Mouse (Mus musculus) forelimb bud, embryonic 11.5 days (tissue): ENCODE measurements around the gene Slco3a1.

ENCODE experiments used
- DNase-seq: peaks from one replicate; pipeline ENCODE4 v3.0.0-alpha.2; 2012; ENCODE audit warnings: low read depth, low spot score

Gene Slco3a1

GRCm38 (mm10) chr7:74528182-74528581 is 26.4 kb downstream of the Slco3a1 start:
- DNase-seq = no peak

GRCm38 (mm10) chr7:74527689-74528088 is 26.9 kb downstream of the Slco3a1 start:
- no peak for DNase-seq

- DNase-seq = no peak
Observed at GRCm38 (mm10) chr7:74526030-74526429, 28.6 kb downstream of the Slco3a1 start.

- no peak for DNase-seq
Observed at GRCm38 (mm10) chr7:74525586-74525985, 29.0 kb downstream of the Slco3a1 start.

GRCm38 (mm10) chr7:74524188-74524971 is 30.2 kb downstream of the Slco3a1 start:
- DNase-seq = no peak

- no peak for DNase-seq
Observed at GRCm38 (mm10) chr7:74523086-74523485, 31.5 kb downstream of the Slco3a1 start.

GRCm38 (mm10) chr7:74522260-74522659 is 32.3 kb downstream of the Slco3a1 start:
- DNase-seq = no peak

- DNase-seq = no peak
Observed at GRCm38 (mm10) chr7:74519386-74519785, 35.2 kb downstream of the Slco3a1 start.

GRCm38 (mm10) chr7:74518776-74519175 is 35.8 kb downstream of the Slco3a1 start:
- DNase-seq = no peak

- no peak for DNase-seq
Observed at GRCm38 (mm10) chr7:74518255-74518654, 36.3 kb downstream of the Slco3a1 start.

- no peak for DNase-seq
Observed at GRCm38 (mm10) chr7:74510676-74511075, 43.9 kb downstream of the Slco3a1 start.

GRCm38 (mm10) chr7:74508205-74508604 is 46.4 kb downstream of the Slco3a1 start:
- no peak for DNase-seq

- DNase-seq = no peak
Observed at GRCm38 (mm10) chr7:74506856-74507255, 47.7 kb downstream of the Slco3a1 start.

GRCm38 (mm10) chr7:74505635-74506034 is 48.9 kb downstream of the Slco3a1 start:
- no peak for DNase-seq

- DNase-seq = no peak
Observed at GRCm38 (mm10) chr7:74501187-74501586, 53.4 kb downstream of the Slco3a1 start.

- no peak for DNase-seq
Observed at GRCm38 (mm10) chr7:74499470-74499869, 55.1 kb downstream of the Slco3a1 start.

GRCm38 (mm10) chr7:74498266-74498980 is 56.2 kb downstream of the Slco3a1 start:
- no peak for DNase-seq

- DNase-seq = no peak
Observed at GRCm38 (mm10) chr7:74497203-74497602, 57.4 kb downstream of the Slco3a1 start.

- DNase-seq = no peak
Observed at GRCm38 (mm10) chr7:74495451-74495850, 59.1 kb downstream of the Slco3a1 start.

- no peak for DNase-seq
Observed at GRCm38 (mm10) chr7:74493775-74494174, 60.8 kb downstream of the Slco3a1 start.

GRCm38 (mm10) chr7:74491683-74492355 is 62.8 kb downstream of the Slco3a1 start:
- DNase-seq = no peak

- no peak for DNase-seq
Observed at GRCm38 (mm10) chr7:74488141-74488540, 66.4 kb downstream of the Slco3a1 start.
